Comparison of ENCODE assay signal across 21 mouse cellular contexts in the genomic region with DNA sequence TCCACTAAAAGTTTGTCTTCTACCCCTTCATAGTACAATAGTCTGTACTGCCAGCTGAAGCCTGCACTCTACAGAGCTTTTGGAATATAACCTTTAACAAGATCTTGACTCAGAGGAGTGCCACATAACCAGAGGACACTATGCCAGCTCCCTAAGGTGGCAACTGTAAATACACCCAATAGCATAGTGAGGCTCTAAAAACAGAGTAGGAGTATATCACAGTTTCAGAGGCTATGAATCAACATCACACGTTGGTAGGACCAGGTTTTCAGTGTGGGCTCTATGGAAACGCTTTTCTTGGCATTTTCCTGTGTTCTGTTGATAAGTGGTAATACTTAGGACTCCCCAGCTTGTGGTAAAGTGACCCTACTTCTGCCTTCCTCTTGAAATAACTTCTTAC. TPM values are rescaled to one million over a fixed set of nuclear protein-coding genes. Genes with fewer than 3 reads are reported as not detected.
"Had no signal": no experiment of that assay in that cellular context is flagged by ENCODE, and none has a peak within 500 bp of the region (broad histone marks: within the 10 kb centered on the region; RNA-seq: fewer than 3 reads in every experiment).

No protein-coding gene starts in this region.

- DNase-seq: kidney, adult 18-20 months; kidney, adult 9 months; kidney, postnatal 14 days; kidney, postnatal 4 days; liver; lung, adult 18-20 months; lung, postnatal 10 days; lung, postnatal 36 days; retina, postnatal 1 day; right cerebral cortex, postnatal 25 days; thymus, postnatal 36 days had no signal

- H3K27me3 ChIP-seq: limb, embryonic 13.5 days; liver, embryonic 12.5 days; liver, embryonic 15.5 days; lung, embryonic 15.5 days; megakaryocyte, embryonic 14.5 days; midbrain, embryonic 13.5 days; neural tube, embryonic 13.5 days had no signal

- ATAC-seq: intestine, embryonic 16.5 days; liver, embryonic 12.5 days; midbrain, embryonic 13.5 days; midbrain, embryonic 16.5 days had no signal

RNA-seq across cellular contexts. Expression of gene Ptprk, which starts 46.8 kb away (rescaled TPM):
- total RNA-seq: monocyte, adult 5-6 weeks had no signal
